Mouse (Mus musculus) testis, adult 2 months (tissue): ENCODE data around the gene Bsn. TPM values are rescaled to one million over a fixed set of nuclear protein-coding genes. Genes with fewer than 3 reads are reported as not detected.

Experiments
- H3K27ac ChIP-seq: fragments of 200-500 bp; 2 replicates; pipeline ENCODE4 v1.5.1; 2012; ENCODE audit warnings: low read depth, low read length; ENCODE audit not compliant: control insufficient read depth, insufficient read depth
- H3K27me3 ChIP-seq: fragments of 200-500 bp; 2 replicates; pipeline ENCODE4 v1.6.1; 2012; ENCODE audit warnings: mild to moderate bottlenecking, low read length, moderate library complexity; ENCODE audit not compliant: control insufficient read depth, insufficient read depth
- H3K36me3 ChIP-seq: fragments of 200-500 bp; 2 replicates; pipeline ENCODE4 v1.6.1; 2012; ENCODE audit warnings: mild to moderate bottlenecking, low read length; ENCODE audit not compliant: control insufficient read depth, insufficient read depth
- H3K4me1 ChIP-seq: fragments of 200-500 bp; 2 replicates; pipeline ENCODE4 v1.6.1; 2012; ENCODE audit warnings: low read length; ENCODE audit not compliant: control insufficient read depth, insufficient read depth
- H3K4me3 ChIP-seq: fragments of 200-500 bp; 2 replicates; pipeline ENCODE4 v1.5.1; 2012; ENCODE audit warnings: low read depth, mild to moderate bottlenecking, low read length, moderate library complexity, mixed read lengths; ENCODE audit not compliant: control insufficient read depth
- CTCF ChIP-seq: fragments of 200-500 bp; IDR thresholded peaks from 2 replicates; pipeline ENCODE4 v1.5.1; 2012; ENCODE audit warnings: low read depth, mild to moderate bottlenecking, inconsistent platforms, low read length, moderate library complexity; ENCODE audit not compliant: control insufficient read depth, insufficient read depth, insufficient replicate concordance
- POLR2A ChIP-seq: fragments of 200-500 bp; IDR thresholded peaks from 2 replicates; pipeline ENCODE4 v1.6.1; 2012; ENCODE audit warnings: low read depth, mild to moderate bottlenecking, inconsistent platforms, low read length, moderate library complexity; ENCODE audit not compliant: control insufficient read depth
- polyA plus RNA-seq: library from polyadenylated mRNA; depleted of rRNA; stranded (reverse); fragments of >200 nt; gene quantifications from 2 replicates; pipeline ENCODE4 v1.2.3, GENCODE M21; 2012

The Bsn gene
- polyA plus RNA-seq, 1 experiment = 1.2 TPM

DNA sequence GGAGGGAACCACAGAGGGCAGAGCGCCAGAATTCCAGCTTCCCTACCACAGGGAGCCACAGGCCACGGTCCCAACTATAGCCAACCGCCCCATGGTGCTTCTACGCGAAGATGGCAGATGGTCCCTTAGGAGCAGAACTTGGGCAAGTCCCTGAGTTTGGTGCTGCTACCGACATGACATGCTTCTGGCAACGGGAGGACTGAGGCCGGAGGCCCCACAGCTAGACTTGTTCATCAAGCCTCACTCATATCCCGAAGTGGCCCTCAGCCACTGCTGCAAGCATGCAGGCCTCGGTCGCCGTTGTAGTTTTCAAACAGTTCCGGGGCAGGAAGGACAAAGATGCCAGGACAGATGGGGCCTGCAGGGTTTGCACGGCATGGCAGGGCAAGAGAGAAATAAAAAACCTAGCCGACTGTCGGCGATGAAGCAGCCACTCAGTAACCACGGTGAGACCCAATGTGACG is 6.6 kb downstream of the Bsn start:
- Histone ChIP-seq H3K4me1 (peaks cover 13% of the 10 kb centered on the region), H3K36me3 (no peaks in the 10 kb centered on the region), H3K27me3 (no peaks in the 10 kb centered on the region), H3K4me3 (peak overlapping the region; percentile 90), H3K27ac (peak overlapping the region; percentile 76)
- TF ChIP-seq POLR2A = no peak
- TF ChIP-seq CTCF = no peak

DNA sequence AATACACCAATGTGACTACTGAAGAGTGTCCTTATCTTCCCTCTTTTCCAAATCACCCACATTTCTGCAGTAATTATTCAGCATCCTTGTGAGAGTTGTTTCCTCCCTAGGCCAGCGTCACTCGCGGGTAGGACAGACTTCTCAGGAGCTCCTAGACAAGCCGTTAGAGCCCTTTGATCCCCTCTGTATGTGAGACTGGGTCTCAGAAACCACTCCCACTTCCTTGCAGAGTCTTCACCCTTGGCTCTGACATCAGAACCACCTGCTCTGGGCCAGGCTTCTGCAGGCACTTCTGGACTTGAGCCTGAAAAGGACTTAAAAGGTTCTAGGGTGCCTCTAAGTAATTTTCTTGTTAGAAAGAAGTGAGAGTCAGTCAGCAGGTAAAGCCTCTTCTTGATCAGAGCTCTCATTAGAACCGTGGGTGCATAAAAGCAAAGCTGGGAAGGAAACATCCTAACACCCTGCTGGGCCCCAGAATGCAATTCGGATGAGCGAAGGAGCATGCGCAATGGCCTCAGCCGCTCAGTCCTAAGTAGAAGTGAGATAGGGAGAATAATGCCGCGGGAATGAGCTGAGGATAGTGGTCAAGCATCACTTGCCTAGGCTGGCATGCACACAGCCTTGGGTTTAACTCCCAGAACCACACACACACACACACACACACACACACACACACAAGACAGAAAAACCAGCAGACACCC is 7.2 kb downstream of the Bsn start:
- Histone ChIP-seq H3K27ac (peak overlapping the region; percentile 76), H3K4me3 (peak overlapping the region; percentile 90), H3K36me3 (no peaks in the 10 kb centered on the region), H3K27me3 (no peaks in the 10 kb centered on the region), H3K4me1 (peaks cover 13% of the 10 kb centered on the region)
- TF ChIP-seq POLR2A (no peak), CTCF (no peak)

DNA sequence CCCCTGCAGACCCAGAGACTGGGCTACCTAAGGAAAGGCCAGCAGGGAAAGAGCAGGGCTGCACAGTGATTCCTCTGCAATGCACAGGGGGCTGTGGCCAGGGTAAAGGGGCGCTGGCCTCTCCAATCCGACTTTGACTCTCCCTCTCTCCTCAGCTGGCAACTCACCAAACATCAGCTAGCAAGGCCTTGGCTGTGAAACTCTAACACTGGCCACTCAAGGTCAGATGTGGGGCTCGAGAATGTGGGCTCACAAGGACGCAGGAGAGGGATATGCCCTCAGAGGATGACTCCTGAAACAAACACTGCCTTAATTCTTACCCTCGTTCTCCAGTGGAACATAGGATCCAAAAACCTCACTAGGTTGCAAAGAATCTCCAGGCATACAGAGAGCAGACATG is 11.8 kb downstream of the Bsn start:
- H3K4me1 ChIP-seq = peaks cover 4% of the 10 kb centered on the region; the same call in 1 of the 2 replicates

DNA sequence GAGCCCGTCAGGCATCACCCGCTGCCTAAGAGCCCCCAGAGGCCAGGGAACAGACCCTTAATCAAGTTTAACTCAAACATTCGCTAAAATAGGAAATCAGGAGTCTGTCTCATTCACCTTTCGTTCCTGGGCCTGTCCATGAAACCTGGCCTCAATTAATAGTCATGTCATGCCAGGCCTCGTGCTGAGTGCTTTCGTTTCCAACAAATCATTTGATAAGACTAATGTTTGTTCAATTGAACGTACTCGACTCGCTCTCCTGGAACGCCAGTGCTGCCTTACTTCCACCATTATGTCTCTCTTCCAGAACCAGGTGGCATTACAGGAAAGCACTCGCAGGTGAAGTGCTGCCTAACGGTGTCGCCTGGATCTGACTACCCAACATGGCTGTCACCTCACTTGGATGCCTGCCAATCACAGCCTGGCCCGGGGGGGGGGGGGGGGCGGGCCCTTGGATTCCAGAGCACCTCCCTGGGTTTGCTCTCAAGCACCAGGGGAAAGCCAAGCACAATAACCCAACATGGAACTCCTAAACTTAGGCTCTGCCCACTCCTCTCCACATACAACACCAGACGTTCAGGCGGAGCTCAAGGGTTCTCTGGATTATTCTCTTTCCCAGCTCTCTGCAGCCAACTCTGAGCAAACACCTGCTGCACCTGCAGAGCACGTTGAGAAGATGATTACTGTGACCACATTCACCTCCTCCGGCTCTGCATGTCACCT is 14.9 kb downstream of the Bsn start:
- Histone ChIP-seq H3K36me3 (no peaks in the 10 kb centered on the region), H3K27me3 (no peaks in the 10 kb centered on the region), H3K4me3 (no peak overlapping the region), H3K27ac (no peak overlapping the region), H3K4me1 (no peaks in the 10 kb centered on the region)
- TF ChIP-seq CTCF = no peak

More for the DNA sequence above, 11.8 kb downstream of the Bsn start:
- no peaks in the 10 kb centered on the region for H3K27me3 ChIP-seq
- no peak for TF ChIP-seq POLR2A
- no peak for TF ChIP-seq CTCF
- no peak overlapping the region for H3K27ac ChIP-seq
- H3K36me3 ChIP-seq = no peaks in the 10 kb centered on the region
- no peak overlapping the region for H3K4me3 ChIP-seq

DNA sequence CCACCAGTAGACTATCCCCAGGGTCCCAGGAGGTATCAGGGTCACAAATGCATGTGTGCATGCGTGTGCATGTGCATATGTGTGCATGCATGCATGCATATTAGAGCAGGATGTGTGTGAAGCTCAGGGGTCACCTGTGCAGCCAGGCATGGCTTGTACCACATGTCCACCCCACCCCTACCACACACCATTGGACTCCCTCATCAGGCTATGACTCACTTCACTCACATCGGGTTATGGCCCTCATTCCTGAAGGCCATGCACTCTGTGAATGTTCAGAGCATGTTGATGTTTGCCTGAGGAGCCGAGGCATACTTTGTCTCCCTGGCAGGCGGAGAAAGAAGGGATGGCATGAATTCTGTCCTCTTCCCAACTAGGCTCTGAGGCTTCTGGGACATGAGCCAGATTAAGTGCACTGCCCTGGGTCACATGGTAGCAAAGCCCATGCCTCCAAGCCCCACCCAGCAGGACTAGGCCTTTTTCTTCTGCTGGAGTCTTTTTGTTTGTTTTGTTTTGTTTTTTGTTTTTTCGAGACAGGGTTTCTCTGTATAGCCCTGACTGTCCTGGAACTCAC is 17.3 kb downstream of the Bsn start:
- Histone ChIP-seq H3K4me3 (no peak overlapping the region), H3K36me3 (no peaks in the 10 kb centered on the region), H3K4me1 (no peaks in the 10 kb centered on the region), H3K27me3 (no peaks in the 10 kb centered on the region), H3K27ac (no peak overlapping the region)
- TF ChIP-seq CTCF (no peak), POLR2A (no peak)

DNA sequence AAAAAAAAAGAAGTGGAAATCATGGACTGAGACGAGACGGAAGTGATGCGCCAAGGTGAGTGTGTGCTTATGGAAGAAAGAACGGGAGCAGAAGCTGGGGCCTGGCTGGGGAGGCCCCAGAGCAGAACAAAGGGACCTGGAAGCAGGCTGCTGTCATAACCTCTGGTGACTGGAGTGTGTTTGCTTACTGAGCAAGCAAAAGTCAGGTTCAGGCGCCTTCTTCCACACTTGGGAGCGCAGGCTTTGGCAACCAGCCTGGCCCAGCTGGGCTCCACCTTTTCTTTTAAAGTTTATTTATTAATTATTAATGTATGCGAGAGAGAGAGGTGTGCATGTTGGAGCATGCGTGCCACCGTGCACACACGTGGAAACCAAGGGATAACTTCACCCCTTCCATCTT is 20.4 kb downstream of the Bsn start:
- no peaks in the 10 kb centered on the region; the same call in 1 of the 2 replicates for H3K4me1 ChIP-seq
- no peak for TF ChIP-seq CTCF
- TF ChIP-seq POLR2A = no peak
- H3K27me3 ChIP-seq = no peaks in the 10 kb centered on the region
- H3K36me3 ChIP-seq = no peaks in the 10 kb centered on the region
- no peak overlapping the region for H3K4me3 ChIP-seq
- no peak overlapping the region for H3K27ac ChIP-seq

DNA sequence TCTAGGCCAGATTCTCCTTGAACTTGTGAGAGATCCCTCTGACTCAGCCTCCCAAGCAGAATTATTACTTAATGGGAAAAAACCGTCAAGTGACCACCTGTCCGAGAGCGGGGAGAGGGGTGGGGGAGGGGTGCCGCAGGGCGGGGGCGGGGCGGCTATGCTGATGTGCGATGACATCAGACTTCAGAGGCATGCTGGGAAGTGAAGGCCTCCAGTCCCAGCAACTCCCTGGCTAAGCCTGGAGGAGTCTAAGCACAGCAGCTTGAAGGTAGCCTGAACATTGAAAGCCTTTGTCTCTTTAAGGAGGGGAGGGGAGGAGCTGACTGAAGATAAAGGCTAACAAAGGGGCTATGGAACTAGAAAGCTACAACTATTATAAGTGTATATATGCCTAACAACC is 25.0 kb downstream of the Bsn start:
- TF ChIP-seq CTCF (no peak), POLR2A (no peak)
- peaks cover 2% of the 10 kb centered on the region; the same call in 1 of the 2 replicates for H3K4me1 ChIP-seq
- peak overlapping the region; percentile 81 for H3K27ac ChIP-seq
- no peaks in the 10 kb centered on the region for H3K27me3 ChIP-seq
- no peaks in the 10 kb centered on the region for H3K36me3 ChIP-seq
- H3K4me3 ChIP-seq = peak overlapping the region; percentile 67
